Mouse (Mus musculus): Measurements from ENCODE around the gene Fam13a. TPM values are rescaled to one million over a fixed set of nuclear protein-coding genes. Genes with fewer than 3 reads are reported as not detected.

Fam13a gene
- polyA plus RNA-seq, 1 experiment = 0.86 TPM

DNA sequence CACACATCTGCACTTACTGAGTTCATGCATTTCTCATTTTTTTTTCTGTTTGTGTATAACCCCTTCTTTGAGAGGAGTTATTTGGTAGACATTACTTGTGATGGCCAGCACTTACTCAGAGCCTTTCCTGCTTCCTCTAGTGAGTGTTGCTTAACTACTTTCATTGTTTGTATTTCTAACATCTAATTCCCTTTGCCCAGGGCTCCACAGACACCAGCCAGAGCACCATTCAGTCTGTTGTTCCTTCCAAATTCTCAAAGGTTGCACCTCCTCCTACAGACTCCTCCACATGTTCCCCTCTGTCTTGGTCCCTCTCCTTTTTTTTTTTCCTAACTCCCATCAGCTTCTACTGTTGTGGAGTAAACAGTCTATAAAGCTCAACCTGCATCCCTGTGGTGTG is 5.7 kb upstream of the Fam13a start:
- H3K4me1 ChIP-seq (ENCODE audit: control insufficient read depth, insufficient read depth, low read length) = peaks cover 2% of the 10 kb centered on the region; the same call in 1 of the 2 replicates
- no peak overlapping the region for H3K27ac ChIP-seq (ENCODE audit: insufficient read depth, low read length)
- TF ChIP-seq POLR2A (IDR thresholded peaks at IDR 0.05; ENCODE audit: low read depth, low read length) (no peak), CTCF (IDR thresholded peaks at IDR 0.05; ENCODE audit: borderline replicate concordance, insufficient read depth, low read length) (no peak)
- no peak overlapping the region for H3K4me3 ChIP-seq (ENCODE audit: insufficient read depth, low read length)

DNA sequence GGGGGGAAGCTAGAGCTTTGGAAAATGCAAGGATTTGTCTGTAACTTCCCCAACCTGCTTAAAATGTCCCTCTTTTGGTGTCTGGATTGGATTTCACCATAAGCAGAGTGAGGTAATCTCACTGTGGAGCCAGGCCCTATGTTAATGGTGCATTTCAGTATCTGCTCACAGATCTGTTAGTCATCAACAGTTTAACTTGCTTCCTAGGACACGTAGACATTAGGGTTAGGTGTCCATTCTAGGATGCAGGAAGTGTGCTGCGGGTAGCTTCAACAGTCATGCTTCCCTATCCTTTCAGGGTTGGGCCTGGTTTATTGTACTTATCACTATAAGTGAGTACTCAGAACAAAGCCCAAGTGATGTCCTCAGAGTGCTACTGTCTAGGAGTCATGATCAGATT is 4.5 kb upstream of the Fam13a start:
- peaks cover 2% of the 10 kb centered on the region; the same call in 1 of the 2 replicates for H3K4me1 ChIP-seq (ENCODE audit: control insufficient read depth, insufficient read depth, low read length)
- no peak overlapping the region for H3K27ac ChIP-seq (ENCODE audit: insufficient read depth, low read length)
- TF ChIP-seq CTCF (IDR thresholded peaks at IDR 0.05; ENCODE audit: borderline replicate concordance, insufficient read depth, low read length) (no peak), POLR2A (IDR thresholded peaks at IDR 0.05; ENCODE audit: low read depth, low read length) (no peak)
- no peak overlapping the region for H3K4me3 ChIP-seq (ENCODE audit: insufficient read depth, low read length)

- Histone ChIP-seq H3K4me3 (ENCODE audit: insufficient read depth, low read length) (peak overlapping the region; percentile 62; the same call in 1 of the 2 replicates), H3K27ac (ENCODE audit: insufficient read depth, low read length) (no peak overlapping the region), H3K4me1 (ENCODE audit: control insufficient read depth, insufficient read depth, low read length) (no peaks in the 10 kb centered on the region)
- TF ChIP-seq POLR2A (IDR thresholded peaks at IDR 0.05; ENCODE audit: low read depth, low read length) = no peak
- no peak for TF ChIP-seq CTCF (IDR thresholded peaks at IDR 0.05; ENCODE audit: borderline replicate concordance, insufficient read depth, low read length)
Measured at GRCm38 (mm10) chr6:59024806-59025205, 457 bp upstream of the Fam13a start.

GRCm38 (mm10) chr6:59023455-59024163 is 740 bp downstream of the Fam13a start:
- Histone ChIP-seq H3K4me3 (ENCODE audit: insufficient read depth, low read length) (peak overlapping the region; percentile 62), H3K27ac (ENCODE audit: insufficient read depth, low read length) (no peak overlapping the region), H3K4me1 (ENCODE audit: control insufficient read depth, insufficient read depth, low read length) (no peaks in the 10 kb centered on the region)
- TF ChIP-seq CTCF (IDR thresholded peaks at IDR 0.05; ENCODE audit: borderline replicate concordance, insufficient read depth, low read length) (no peak), POLR2A (IDR thresholded peaks at IDR 0.05; ENCODE audit: low read depth, low read length) (no peak)

DNA sequence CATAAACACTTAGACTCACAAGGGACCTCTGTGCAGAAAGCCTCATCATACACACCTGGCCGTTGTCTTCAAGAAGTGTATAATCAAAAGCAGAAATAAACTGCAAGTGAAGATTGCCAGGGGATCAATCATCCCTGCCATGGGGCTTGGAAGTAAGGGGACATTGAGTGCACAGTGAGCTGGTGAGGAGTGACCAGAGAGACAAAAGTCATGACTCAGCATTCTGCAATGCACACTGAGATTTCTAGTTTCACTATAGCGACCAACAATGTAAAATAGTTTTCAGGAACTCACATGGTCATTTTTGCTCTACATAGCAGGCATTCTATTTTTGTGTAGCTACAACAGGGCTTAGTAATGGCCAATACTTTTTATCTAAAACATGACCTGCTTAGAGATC is 1.7 kb downstream of the Fam13a start:
- no peak overlapping the region for H3K4me3 ChIP-seq (ENCODE audit: insufficient read depth, low read length)
- no peaks in the 10 kb centered on the region for H3K4me1 ChIP-seq (ENCODE audit: control insufficient read depth, insufficient read depth, low read length)
- no peak for TF ChIP-seq POLR2A (IDR thresholded peaks at IDR 0.05; ENCODE audit: low read depth, low read length)
- no peak for TF ChIP-seq CTCF (IDR thresholded peaks at IDR 0.05; ENCODE audit: borderline replicate concordance, insufficient read depth, low read length)
- no peak overlapping the region for H3K27ac ChIP-seq (ENCODE audit: insufficient read depth, low read length)

DNA sequence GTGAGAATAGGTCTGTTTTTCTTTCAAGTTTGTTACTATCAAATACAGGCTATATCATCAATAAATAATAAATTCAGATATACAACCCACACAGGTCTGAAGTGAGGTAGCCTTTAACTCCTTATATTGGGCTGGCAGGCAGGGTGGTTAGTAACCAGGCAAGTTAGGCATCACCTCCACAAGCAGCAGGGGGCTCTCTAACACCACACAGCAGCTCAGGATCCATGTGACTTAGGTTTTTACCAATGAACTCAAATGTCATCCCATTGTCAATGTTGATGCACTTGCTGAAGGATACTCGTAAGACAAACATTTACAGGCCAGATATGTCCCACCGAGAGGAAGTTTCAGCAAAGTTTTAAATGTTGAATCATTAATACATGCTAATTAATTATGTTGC is 4.0 kb downstream of the Fam13a start:
- TF ChIP-seq CTCF (IDR thresholded peaks at IDR 0.05; ENCODE audit: borderline replicate concordance, insufficient read depth, low read length) (peak; percentile 47; the same call in 1 of the 2 replicates), POLR2A (IDR thresholded peaks at IDR 0.05; ENCODE audit: low read depth, low read length) (no peak)
- no peak overlapping the region for H3K27ac ChIP-seq (ENCODE audit: insufficient read depth, low read length)
- no peak overlapping the region for H3K4me3 ChIP-seq (ENCODE audit: insufficient read depth, low read length)
- H3K4me1 ChIP-seq (ENCODE audit: control insufficient read depth, insufficient read depth, low read length) = no peaks in the 10 kb centered on the region

DNA sequence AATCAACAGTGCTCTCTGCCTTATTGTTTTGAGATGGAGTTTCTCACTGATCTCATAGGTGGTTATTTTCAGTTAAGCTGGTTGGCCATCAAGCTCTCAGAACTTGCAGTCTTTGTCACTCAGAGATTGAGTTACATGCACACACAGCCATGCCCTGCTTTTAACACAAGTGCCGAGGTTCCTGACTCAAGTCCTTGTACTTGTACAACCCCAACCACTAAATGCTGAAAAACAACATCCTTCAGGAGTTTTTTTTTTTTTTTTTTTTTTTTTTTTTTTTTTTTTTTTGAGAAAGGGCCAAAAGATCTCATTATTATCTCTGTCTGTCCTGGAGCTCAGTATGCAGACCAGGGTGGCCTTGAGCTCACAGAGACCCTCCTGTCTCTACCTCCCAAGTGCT is 4.5 kb downstream of the Fam13a start:
- H3K4me1 ChIP-seq (ENCODE audit: control insufficient read depth, insufficient read depth, low read length) = no peaks in the 10 kb centered on the region
- no peak overlapping the region for H3K4me3 ChIP-seq (ENCODE audit: insufficient read depth, low read length)
- TF ChIP-seq POLR2A (IDR thresholded peaks at IDR 0.05; ENCODE audit: low read depth, low read length) = no peak
- TF ChIP-seq CTCF (IDR thresholded peaks at IDR 0.05; ENCODE audit: borderline replicate concordance, insufficient read depth, low read length) = no peak
- no peak overlapping the region for H3K27ac ChIP-seq (ENCODE audit: insufficient read depth, low read length)

DNA sequence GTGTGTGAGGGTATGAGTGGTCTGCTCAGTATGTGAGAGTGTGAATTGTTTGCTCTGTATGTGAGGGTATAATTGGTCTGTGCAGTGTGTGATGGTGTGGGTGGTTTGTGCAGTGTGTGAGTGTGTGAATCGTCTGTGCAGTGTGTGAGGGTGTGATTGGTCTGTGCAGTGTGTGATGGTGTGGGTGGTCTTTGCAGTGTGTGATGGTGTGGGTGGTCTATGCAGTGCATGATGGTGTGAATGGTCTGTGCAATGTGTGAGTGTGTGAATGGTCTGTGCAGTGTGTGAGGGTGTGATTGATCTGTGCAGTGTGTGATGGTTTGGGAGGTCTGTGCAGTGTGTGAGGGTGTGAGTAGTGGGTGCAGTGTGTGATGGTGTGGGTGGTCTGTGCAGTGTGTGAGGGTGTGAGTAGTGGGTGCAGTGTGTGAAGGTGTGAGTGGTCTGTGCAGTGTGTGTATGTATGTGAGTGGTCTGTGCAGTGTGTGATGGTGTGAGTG is 8.0 kb downstream of the Fam13a start:
- H3K27ac ChIP-seq (ENCODE audit: insufficient read depth, low read length) = no peak overlapping the region

DNA sequence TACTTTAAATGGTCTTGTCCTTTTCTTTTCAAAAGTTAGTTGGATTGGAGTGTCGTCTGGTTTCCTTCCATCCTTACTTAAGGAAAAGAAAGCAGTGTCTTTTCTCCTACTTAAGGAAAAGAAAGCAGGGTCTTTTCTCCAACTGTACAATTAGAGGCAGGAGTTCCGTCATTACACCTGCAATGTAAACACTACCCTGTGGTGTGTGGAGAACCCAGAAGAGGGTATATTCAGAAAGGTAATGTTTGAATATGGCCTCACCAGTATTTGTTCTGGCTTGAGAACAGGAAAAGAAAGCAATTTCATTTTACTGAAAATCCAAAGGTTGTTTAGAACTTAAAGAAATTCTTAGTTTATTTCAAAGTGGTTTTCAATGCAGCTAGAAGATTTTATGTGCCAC is 9.6 kb downstream of the Fam13a start:
- Histone ChIP-seq H3K4me3 (ENCODE audit: insufficient read depth, low read length) (no peak overlapping the region), H3K27ac (ENCODE audit: insufficient read depth, low read length) (no peak overlapping the region), H3K4me1 (ENCODE audit: control insufficient read depth, insufficient read depth, low read length) (no peaks in the 10 kb centered on the region; the same call in 1 of the 2 replicates)
- TF ChIP-seq CTCF (IDR thresholded peaks at IDR 0.05; ENCODE audit: borderline replicate concordance, insufficient read depth, low read length) (no peak), POLR2A (IDR thresholded peaks at IDR 0.05; ENCODE audit: low read depth, low read length) (no peak)

More for the DNA sequence above, 8.0 kb downstream of the Fam13a start:
- no peak overlapping the region for H3K4me3 ChIP-seq (ENCODE audit: insufficient read depth, low read length)
- no peak for TF ChIP-seq CTCF (IDR thresholded peaks at IDR 0.05; ENCODE audit: borderline replicate concordance, insufficient read depth, low read length)
- no peak for TF ChIP-seq POLR2A (IDR thresholded peaks at IDR 0.05; ENCODE audit: low read depth, low read length)
- H3K4me1 ChIP-seq (ENCODE audit: control insufficient read depth, insufficient read depth, low read length) = no peaks in the 10 kb centered on the region

DNA sequence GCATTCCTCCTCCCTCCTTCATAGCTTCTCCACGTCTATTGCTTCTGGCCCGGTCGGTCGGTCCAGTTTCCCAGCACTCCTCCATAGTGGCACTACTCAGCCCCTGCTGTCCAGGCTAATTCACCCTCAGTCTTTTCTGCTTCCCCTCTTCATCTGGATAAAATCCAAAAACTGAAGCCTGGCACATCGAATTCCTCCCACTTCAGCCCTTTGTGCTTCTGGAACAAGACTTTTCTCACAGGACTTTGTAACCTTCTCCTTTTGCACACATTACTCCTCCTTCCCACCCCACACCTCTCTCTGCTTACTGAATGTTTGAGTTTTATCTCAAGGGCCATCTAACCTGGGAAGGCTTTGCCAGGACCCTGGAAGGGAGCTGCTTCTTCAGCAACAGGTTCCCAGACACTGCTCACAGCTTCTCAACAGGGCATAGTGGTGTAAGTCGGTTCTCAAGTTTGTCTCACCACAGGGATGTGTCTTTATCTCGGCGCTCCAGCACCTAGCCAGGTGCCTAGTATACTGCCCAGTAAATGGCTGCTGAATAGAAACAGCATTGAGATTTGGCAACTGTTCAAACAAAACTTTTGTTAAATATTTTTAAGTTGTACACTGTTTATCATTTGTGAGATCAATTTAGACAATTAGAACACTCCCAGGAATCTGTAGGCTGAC is 10.1 kb downstream of the Fam13a start:
- Histone ChIP-seq H3K27ac (ENCODE audit: insufficient read depth, low read length) (no peak overlapping the region), H3K4me1 (ENCODE audit: control insufficient read depth, insufficient read depth, low read length) (no peaks in the 10 kb centered on the region; the same call in 1 of the 2 replicates), H3K4me3 (ENCODE audit: insufficient read depth, low read length) (no peak overlapping the region)
- TF ChIP-seq POLR2A (IDR thresholded peaks at IDR 0.05; ENCODE audit: low read depth, low read length) = no peak
